Mouse (Mus musculus): ENCODE measurements at regions not wholly inside any gene's neighbourhood (a gene's known extent, or its start where the extent isn't known, plus 50 kb on each side); places are given as distances from the start of the nearest gene placed in this dataset.
"Not testable (repeated sequence)": the region's sequence is repeated elsewhere in the genome, so short reads cannot be mapped to it uniquely, and the experiment has no call there.

- CTCF ChIA-PET: no interaction called here
Measured at GRCm38 (mm10) chr2:78600753-78601152, 267.2 kb upstream of the Ube2e3 start.

- CTCF ChIA-PET: no interaction called here
Measured at GRCm38 (mm10) chr2:78598039-78598438, 269.9 kb upstream of the Ube2e3 start.

- CTCF ChIA-PET: no interaction called here
Measured at GRCm38 (mm10) chr2:78596251-78596650, 271.7 kb upstream of the Ube2e3 start.

- CTCF ChIA-PET: no interaction called here
Measured at GRCm38 (mm10) chr2:78580013-78580412, 287.9 kb upstream of the Ube2e3 start.

- CTCF ChIA-PET: no interaction called here
Measured at GRCm38 (mm10) chr2:78572492-78572891, 295.4 kb upstream of the Ube2e3 start.

- CTCF ChIA-PET: no interaction called here
Measured at GRCm38 (mm10) chr2:78558128-78558527, 309.8 kb upstream of the Ube2e3 start.

GRCm38 (mm10) chr2:78551085-78551484 is 316.8 kb upstream of the Ube2e3 start:
- CTCF ChIA-PET: no interaction called here

- CTCF ChIA-PET: no interaction called here
Measured at GRCm38 (mm10) chr2:78548683-78549467, 319.0 kb upstream of the Ube2e3 start.

- CTCF ChIA-PET: no interaction called here
Measured at GRCm38 (mm10) chr2:78547286-78547685, 320.6 kb upstream of the Ube2e3 start.

GRCm38 (mm10) chr2:78540422-78540821 is 327.5 kb upstream of the Ube2e3 start:
- CTCF ChIA-PET: no interaction called here

- CTCF ChIA-PET: no interaction called here
Measured at GRCm38 (mm10) chr2:78539592-78540300, 328.2 kb upstream of the Ube2e3 start.

- CTCF ChIA-PET: interaction anchor here (0.6 kb wide), 1 partner anchor 255 kb away, joined by 3 read pairs; no protein-coding TSS in a partner anchor
Measured at GRCm38 (mm10) chr2:78537574-78537973, 330.4 kb upstream of the Ube2e3 start.

- CTCF ChIA-PET: not testable (repeated sequence)
Measured at GRCm38 (mm10) chr2:78533881-78534280, 334.0 kb upstream of the Ube2e3 start.

GRCm38 (mm10) chr2:78530535-78530934 is 337.4 kb upstream of the Ube2e3 start:
- CTCF ChIA-PET: no interaction called here

- CTCF ChIA-PET: no interaction called here
Measured at GRCm38 (mm10) chr2:78520258-78521023, 347.5 kb upstream of the Ube2e3 start.

- CTCF ChIA-PET: no interaction called here
Measured at GRCm38 (mm10) chr2:78493115-78493514, 374.8 kb upstream of the Ube2e3 start.

GRCm38 (mm10) chr2:78480036-78480435 is 387.9 kb upstream of the Ube2e3 start:
- CTCF ChIA-PET: no interaction called here

GRCm38 (mm10) chr2:78459444-78459843 is 408.5 kb upstream of the Ube2e3 start:
- CTCF ChIA-PET: no interaction called here

GRCm38 (mm10) chr2:78453411-78453810 is 414.5 kb upstream of the Ube2e3 start:
- CTCF ChIA-PET: no interaction called here

- CTCF ChIA-PET: no interaction called here
Measured at GRCm38 (mm10) chr2:78436816-78437215, 431.1 kb upstream of the Ube2e3 start.

GRCm38 (mm10) chr2:78435071-78435470 is 432.9 kb upstream of the Ube2e3 start:
- CTCF ChIA-PET: no interaction called here

GRCm38 (mm10) chr2:78427659-78428336 is 440.1 kb upstream of the Ube2e3 start:
- CTCF ChIA-PET: no interaction called here
